Mouse (Mus musculus): ENCODE results near the gene Fam136a. TPM values are rescaled to one million over a fixed set of nuclear protein-coding genes. Genes with fewer than 3 reads are reported as not detected.

Gene Fam136a
- total and polyA plus RNA-seq, 2 experiments from 2014 or later = 42.2 to 63.7 TPM

DNA sequence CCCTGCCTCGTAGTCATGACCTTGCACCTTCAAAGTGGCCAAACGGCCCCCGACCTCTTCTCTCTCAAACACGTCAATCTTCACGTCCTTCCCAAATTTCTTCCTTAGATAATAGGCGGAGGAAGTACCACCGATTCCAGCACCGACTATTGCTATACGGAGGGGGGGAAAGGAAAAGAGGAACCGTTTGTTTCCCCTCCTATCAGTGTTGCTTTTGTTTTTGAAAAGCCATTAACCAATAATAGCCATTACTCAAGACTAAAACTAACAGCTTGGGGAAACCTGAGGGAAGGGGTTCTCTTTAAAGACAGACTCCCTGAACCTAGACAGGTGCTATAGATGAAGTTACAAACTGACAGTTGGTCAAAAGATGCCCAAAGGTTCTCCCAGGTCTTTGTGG is 30.5 kb downstream of the Fam136a start:
- peak overlapping the region; percentile 95 for H3K27ac ChIP-seq
- no peak for DNase-seq (ENCODE audit: low spot score)
- peaks cover 18% of the 10 kb centered on the region; the same call in 1 of the 2 replicates for H3K4me1 ChIP-seq (ENCODE audit: insufficient read depth, low read length)
- WGBS = 10% methylated on average over 10 of the region's 10 CpGs
- H3K9me3 ChIP-seq (ENCODE audit: low read length) = no peaks in the 10 kb centered on the region
- peaks cover 16% of the 10 kb centered on the region; the same call in 1 of the 2 replicates for H3K36me3 ChIP-seq (ENCODE audit: insufficient read depth, low read length)
- H3K27me3 ChIP-seq (ENCODE audit: insufficient read depth, low read length) = no peaks in the 10 kb centered on the region
- peak overlapping the region; percentile 90 for H3K9ac ChIP-seq (replicated peaks; ENCODE audit: low read length)
- peak overlapping the region; percentile 75 for H3K4me2 ChIP-seq (ENCODE audit: low read depth, low read length)
- peak overlapping the region; percentile 89 for H3K4me3 ChIP-seq (ENCODE audit: low read length)
- no peak for TF ChIP-seq CTCF (IDR thresholded peaks at IDR 0.05; ENCODE audit: low read depth)
- no peak for ATAC-seq

DNA sequence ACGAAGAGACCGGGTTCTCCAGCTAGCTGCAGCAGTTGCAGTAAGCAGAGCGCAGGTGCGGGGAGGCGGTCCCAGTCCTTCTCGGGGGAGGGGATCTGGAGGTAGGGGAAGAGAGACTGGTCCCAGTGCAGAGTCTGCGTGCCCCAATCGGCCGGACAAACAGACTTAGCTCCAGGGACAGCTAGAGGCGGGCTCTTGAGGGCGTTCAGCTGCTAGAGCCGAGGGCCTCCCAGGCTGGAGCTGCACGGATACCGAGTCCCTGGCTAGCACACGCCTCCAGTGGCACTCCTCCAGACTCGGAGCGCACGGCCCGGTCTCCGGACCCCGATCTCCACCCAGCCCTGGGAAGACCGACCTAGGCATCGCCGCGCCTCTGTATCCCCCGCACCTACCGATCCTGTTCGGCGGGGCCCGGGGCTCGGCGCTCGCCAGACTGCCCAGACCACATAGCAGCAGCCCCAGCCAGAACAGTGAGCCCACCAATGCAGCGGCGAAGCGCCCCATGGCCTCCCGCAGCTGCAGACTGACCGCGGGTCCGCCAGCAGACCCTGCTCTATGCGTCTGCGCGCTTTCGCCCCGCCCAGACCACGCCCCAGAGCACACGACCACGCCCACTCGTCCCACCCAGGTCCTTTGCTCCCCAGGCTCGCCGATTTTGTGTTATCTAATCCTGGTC is 31.3 kb downstream of the Fam136a start, which contains the start of gene Pcyox1:
TSS of gene Pcyox1 (minus strand) at position 574 of the 676 bp plus-strand sequence.
- no peaks in the 10 kb centered on the region for H3K9me3 ChIP-seq (ENCODE audit: low read length)
- no peaks in the 10 kb centered on the region for H3K27me3 ChIP-seq (ENCODE audit: insufficient read depth, low read length)
- under 1% methylated on average over 50 of the region's 51 CpGs for WGBS
- TF ChIP-seq CTCF (IDR thresholded peaks at IDR 0.05; ENCODE audit: low read depth) = no peak
- ATAC-seq (peak; percentile 95), DNase-seq (ENCODE audit: low spot score) (peak; percentile 92)
- peak within 1 kb of the TSS; percentile 89 for H3K4me3 ChIP-seq (ENCODE audit: low read length)
- peak within 1 kb of the TSS; percentile 75 for H3K4me2 ChIP-seq (ENCODE audit: low read depth, low read length)
- peak within 1 kb of the TSS; percentile 90 for H3K9ac ChIP-seq (replicated peaks; ENCODE audit: low read length)
- peaks cover 18% of the 10 kb centered on the region; the same call in 1 of the 2 replicates for H3K4me1 ChIP-seq (ENCODE audit: insufficient read depth, low read length)
- H3K27ac ChIP-seq = peak within 1 kb of the TSS; percentile 95
- peaks cover 13% of the 10 kb centered on the region; the same call in 1 of the 2 replicates for H3K36me3 ChIP-seq (ENCODE audit: insufficient read depth, low read length)

DNA sequence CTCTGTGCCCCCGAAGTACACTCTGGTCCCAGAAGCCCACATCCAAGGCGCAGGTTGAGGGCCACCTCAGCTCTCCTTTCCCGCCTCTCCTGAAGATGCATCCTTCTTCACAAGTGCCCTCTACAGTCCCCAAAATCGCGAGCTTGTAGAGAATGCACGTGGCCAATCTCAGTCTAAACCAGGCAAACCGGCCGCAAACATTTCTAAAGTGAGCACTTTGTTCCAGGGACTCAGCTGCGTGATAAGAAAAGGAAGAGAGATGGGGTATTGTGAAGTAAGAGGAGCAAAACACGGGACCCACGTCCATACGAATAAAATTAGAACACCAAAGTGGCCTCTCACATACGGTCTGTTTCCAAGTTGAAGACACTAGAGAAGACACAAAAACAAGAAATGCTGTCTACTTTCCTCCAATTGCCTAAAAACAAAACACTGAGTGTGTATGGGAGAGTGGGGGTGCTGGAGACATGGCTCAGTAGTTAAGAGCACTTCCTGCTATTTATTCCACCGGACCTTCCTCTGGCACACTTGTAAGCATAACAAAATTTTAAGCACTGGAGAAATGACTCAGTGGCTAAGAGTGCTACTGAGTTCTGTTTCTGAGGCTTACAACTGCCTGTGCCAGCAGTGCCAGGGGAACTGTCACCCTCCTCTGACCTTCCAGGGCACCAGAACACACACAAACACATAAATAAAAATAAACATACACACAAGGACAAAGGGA is 32.0 kb downstream of the Fam136a start:
- Histone ChIP-seq H3K27me3 (ENCODE audit: insufficient read depth, low read length) (no peaks in the 10 kb centered on the region), H3K9ac (replicated peaks; ENCODE audit: low read length) (peak overlapping the region; percentile 90), H3K27ac (peak overlapping the region; percentile 95), H3K9me3 (ENCODE audit: low read length) (no peaks in the 10 kb centered on the region), H3K36me3 (ENCODE audit: insufficient read depth, low read length) (peaks cover 7% of the 10 kb centered on the region; the same call in 1 of the 2 replicates), H3K4me3 (ENCODE audit: low read length) (peak overlapping the region; percentile 89), H3K4me1 (ENCODE audit: insufficient read depth, low read length) (peaks cover 18% of the 10 kb centered on the region; the same call in 1 of the 2 replicates), H3K4me2 (ENCODE audit: low read depth, low read length) (peak overlapping the region; percentile 75)
- DNase-seq (ENCODE audit: low spot score) (no peak), ATAC-seq (peak; percentile 62; the same call in 1 of the 2 replicates)
- TF ChIP-seq CTCF (IDR thresholded peaks at IDR 0.05; ENCODE audit: low read depth) = peak; percentile 26; the same call in 1 of the 2 replicates
- WGBS = 4% methylated on average over 14 of the region's 14 CpGs

DNA sequence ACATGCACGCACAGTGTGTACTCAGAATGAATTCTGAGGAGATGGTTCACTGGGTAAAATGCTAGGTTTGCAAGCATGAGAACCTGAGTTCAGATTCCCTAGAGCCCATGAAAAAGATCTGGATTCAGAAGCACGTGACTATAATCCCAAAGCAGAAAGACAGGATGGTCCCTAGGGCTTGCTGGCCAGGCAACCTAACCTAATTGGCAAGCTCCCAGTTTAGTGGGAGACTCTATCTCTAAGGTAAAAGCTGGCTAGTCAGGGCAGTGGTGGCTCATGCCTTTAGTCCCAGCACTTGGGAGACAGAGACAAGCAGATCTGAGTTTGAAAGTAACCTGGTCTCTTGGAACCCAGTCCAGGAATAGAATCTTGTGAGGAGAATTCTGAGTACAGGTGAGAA is 33.5 kb downstream of the Fam136a start:
- DNase-seq (ENCODE audit: low spot score) = no peak
- Histone ChIP-seq H3K9me3 (ENCODE audit: low read length) (no peaks in the 10 kb centered on the region), H3K4me1 (ENCODE audit: insufficient read depth, low read length) (peaks cover 18% of the 10 kb centered on the region; the same call in 1 of the 2 replicates), H3K27ac (no peak overlapping the region), H3K36me3 (ENCODE audit: insufficient read depth, low read length) (peaks cover 3% of the 10 kb centered on the region; the same call in 1 of the 2 replicates), H3K9ac (replicated peaks; ENCODE audit: low read length) (no peak overlapping the region), H3K4me3 (ENCODE audit: low read length) (no peak overlapping the region), H3K27me3 (ENCODE audit: insufficient read depth, low read length) (no peaks in the 10 kb centered on the region), H3K4me2 (ENCODE audit: low read depth, low read length) (no peak overlapping the region)
- no peak for ATAC-seq
- 89% methylated on average over 2 of the region's 2 CpGs for WGBS
- no peak for TF ChIP-seq CTCF (IDR thresholded peaks at IDR 0.05; ENCODE audit: low read depth)

DNA sequence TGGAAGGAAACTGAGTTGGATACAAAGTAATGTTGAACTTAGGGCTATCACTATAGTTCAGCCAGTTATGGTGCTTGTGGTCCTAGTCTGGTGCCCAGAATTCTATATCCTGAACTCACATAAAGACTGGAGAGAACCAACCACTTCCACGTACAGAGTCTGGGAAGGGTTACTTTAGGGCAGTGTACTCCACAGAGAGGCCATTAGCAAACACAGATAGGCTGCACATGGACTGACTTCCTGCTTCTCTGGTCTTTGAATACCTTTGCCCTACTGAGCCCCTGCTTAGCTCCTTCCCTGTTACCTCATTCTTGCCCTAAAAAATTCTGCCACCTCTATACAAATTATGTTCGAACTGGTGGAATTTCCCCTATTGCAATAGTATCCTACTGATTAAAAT is 34.5 kb downstream of the Fam136a start:
- DNase-seq (ENCODE audit: low spot score) (no peak), ATAC-seq (no peak)

DNA sequence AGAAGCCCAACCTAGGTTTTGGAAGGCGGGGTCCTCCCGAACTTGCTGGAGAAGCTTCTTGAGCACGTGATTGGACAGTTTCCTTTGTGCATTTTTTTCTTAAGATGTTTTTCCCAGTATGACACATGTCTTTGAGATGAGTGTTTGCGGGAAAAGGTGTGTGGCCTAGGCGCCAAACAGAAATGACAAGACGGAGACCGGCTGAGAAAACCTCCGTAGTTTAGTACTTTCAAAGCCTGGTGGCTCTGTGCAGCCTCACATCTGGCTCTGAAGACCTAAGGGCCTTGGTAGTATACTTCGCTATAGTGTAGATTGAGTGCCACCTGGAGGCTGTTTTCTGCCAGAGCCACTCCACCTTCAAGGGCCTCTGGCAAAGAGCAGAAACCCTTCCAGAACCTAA is 35.5 kb downstream of the Fam136a start:
- no peak overlapping the region for H3K9ac ChIP-seq (replicated peaks; ENCODE audit: low read length)
- H3K4me1 ChIP-seq (ENCODE audit: insufficient read depth, low read length) = 0 out of 2 replicates have a peak, but pooled peaks cover 9% of the 10 kb centered on the region
- TF ChIP-seq CTCF (IDR thresholded peaks at IDR 0.05; ENCODE audit: low read depth) = peak; percentile 74
- H3K9me3 ChIP-seq (ENCODE audit: low read length) = no peaks in the 10 kb centered on the region
- 6% methylated on average over 9 of the region's 9 CpGs for WGBS
- peak overlapping the region; percentile 1; the same call in 1 of the 2 replicates for H3K4me3 ChIP-seq (ENCODE audit: low read length)
- ATAC-seq (no peak), DNase-seq (ENCODE audit: low spot score) (peak; percentile 85)
- no peak overlapping the region for H3K27ac ChIP-seq
- no peaks in the 10 kb centered on the region for H3K36me3 ChIP-seq (ENCODE audit: insufficient read depth, low read length)
- no peaks in the 10 kb centered on the region for H3K27me3 ChIP-seq (ENCODE audit: insufficient read depth, low read length)
- peak overlapping the region; percentile 42 for H3K4me2 ChIP-seq (ENCODE audit: low read depth, low read length)

More for the DNA sequence above, 34.5 kb downstream of the Fam136a start:
- H3K4me1 ChIP-seq (ENCODE audit: insufficient read depth, low read length) = peaks cover 16% of the 10 kb centered on the region; the same call in 1 of the 2 replicates
- 88% methylated on average over 2 of the region's 2 CpGs for WGBS
- no peak overlapping the region for H3K27ac ChIP-seq
- H3K9me3 ChIP-seq (ENCODE audit: low read length) = no peaks in the 10 kb centered on the region
- H3K27me3 ChIP-seq (ENCODE audit: insufficient read depth, low read length) = no peaks in the 10 kb centered on the region
- H3K36me3 ChIP-seq (ENCODE audit: insufficient read depth, low read length) = no peaks in the 10 kb centered on the region
- H3K4me3 ChIP-seq (ENCODE audit: low read length) = no peak overlapping the region
- TF ChIP-seq CTCF (IDR thresholded peaks at IDR 0.05; ENCODE audit: low read depth) = no peak
- H3K9ac ChIP-seq (replicated peaks; ENCODE audit: low read length) = no peak overlapping the region
- no peak overlapping the region for H3K4me2 ChIP-seq (ENCODE audit: low read depth, low read length)
